Mouse (Mus musculus) stomach, postnatal 0 days (tissue): ENCODE measurements around the gene Lsm12. TPM values are rescaled to one million over a fixed set of nuclear protein-coding genes. Genes with fewer than 3 reads are reported as not detected.

Experiments
- ATAC-seq: fragments of 200-750 bp; cut with Nextera tagmentation; 2 replicates; pipeline ENCODE4 v1.8.0; 2017; ENCODE audit not compliant: low FRiP score, low TSS enrichment
- DNase-seq: peaks from one replicate; pipeline ENCODE4 v3.0.0-alpha.2; 2016; ENCODE audit warnings: low spot score
- H3K27ac ChIP-seq: fragments of 300-500 bp; sonication (generic); replicated peaks from 2 replicates; pipeline ENCODE4 v1.5.1; 2014; ENCODE audit warnings: mild to moderate bottlenecking, control low read depth
- H3K27me3 ChIP-seq: fragments of 300-500 bp; sonication (generic); 2 replicates; pipeline ENCODE4 v1.6.1; 2014; ENCODE audit warnings: low read length; ENCODE audit not compliant: control insufficient read depth, insufficient read depth
- H3K36me3 ChIP-seq: fragments of 300-500 bp; sonication (generic); 2 replicates; pipeline ENCODE4 v1.6.1; 2014; ENCODE audit warnings: low read length, mixed read lengths; ENCODE audit not compliant: control insufficient read depth, insufficient read depth
- H3K4me1 ChIP-seq: fragments of 300-500 bp; sonication (generic); replicated peaks from 2 replicates; pipeline ENCODE4 v1.6.1; 2014; ENCODE audit warnings: antibody characterized with exemption; ENCODE audit not compliant: control insufficient read depth, insufficient read depth
- H3K4me2 ChIP-seq: fragments of 300-500 bp; sonication (generic); replicated peaks from 2 replicates; pipeline ENCODE4 v1.6.1; 2014; ENCODE audit warnings: low read depth, mild to moderate bottlenecking, control low read depth, moderate library complexity
- H3K4me3 ChIP-seq: fragments of 300-500 bp; sonication (generic); 2 replicates; pipeline ENCODE4 v1.5.1; 2014; ENCODE audit warnings: low read depth, low read length, control low read depth
- H3K9ac ChIP-seq: fragments of 300-500 bp; sonication (generic); 2 replicates; pipeline ENCODE4 v1.6.1; 2014; ENCODE audit warnings: mild to moderate bottlenecking, low read length, control low read depth, mixed read lengths
- H3K9me3 ChIP-seq: fragments of 300-500 bp; sonication (generic); 2 replicates; pipeline ENCODE4 v1.6.1; 2016; ENCODE audit warnings: low read length; ENCODE audit not compliant: control insufficient read depth
- CTCF ChIP-seq: IDR thresholded peaks from 2 replicates; pipeline ENCODE4 v1.5.1; 2016; ENCODE audit warnings: antibody characterized with exemption, low read depth, mild to moderate bottlenecking, moderate library complexity
- EP300 ChIP-seq: optimal IDR thresholded peaks from 2 replicates; pipeline ENCODE3; 2016; ENCODE audit warnings: antibody characterized with exemption
- WGBS: fragments of 180-500 bp; shearing (Covaris S2); extraction: QIAGEN DNeasy Blood & Tissue Kit; methylation state at CpG from one replicate; pipeline ENCODE4 v1.1.7; 2014; 5-methylcytosine and 5-hydroxymethylcytosine counted together
- polyA plus RNA-seq: library from polyadenylated mRNA; unstranded; fragments of >200 nt; fragmentation: Nextera tagmentation; extraction: Ambion mirVana; gene quantifications from 2 replicates; pipeline ENCODE4 v1.2.1, GENCODE M21; 2015

Gene Lsm12
- polyA plus RNA-seq, 1 experiment from 2014 or later = 99.4 TPM

GRCm38 (mm10) chr11:102217876-102218430, 32.9 kb upstream of the Lsm12 start:
- no peak for DNase-seq

GRCm38 (mm10) chr11:102217396-102217795, 32.3 kb upstream of the Lsm12 start:
- DNase-seq = peak; percentile 65
- Histone ChIP-seq H3K4me3 (peak overlapping the region; percentile 51), H3K9me3 (no peaks in the 10 kb centered on the region), H3K36me3 (0 out of 2 replicates have a peak, but pooled peaks cover 2% of the 10 kb centered on the region), H3K4me1 (peaks cover 45% of the 10 kb centered on the region), H3K4me2 (peak overlapping the region; percentile 81), H3K27ac (peak overlapping the region; percentile 91), H3K9ac (peak overlapping the region; percentile 69), H3K27me3 (no peaks in the 10 kb centered on the region)
- WGBS = 17% methylated on average over 6 of the region's 6 CpGs
- TF ChIP-seq EP300 (no peak), CTCF (no peak)
- no peak for ATAC-seq

More at GRCm38 (mm10) chr11:102217876-102218430, 32.9 kb upstream of the Lsm12 start:
- Histone ChIP-seq H3K4me1 (peaks cover 45% of the 10 kb centered on the region), H3K9ac (peak overlapping the region; percentile 69), H3K27ac (peak overlapping the region; percentile 91), H3K4me2 (peak overlapping the region; percentile 81), H3K36me3 (0 out of 2 replicates have a peak, but pooled peaks cover 2% of the 10 kb centered on the region), H3K27me3 (no peaks in the 10 kb centered on the region), H3K9me3 (no peaks in the 10 kb centered on the region), H3K4me3 (peak overlapping the region; percentile 51)
- TF ChIP-seq EP300 (no peak), CTCF (no peak)
- WGBS = 31% methylated on average over 7 of the region's 7 CpGs
- no peak for ATAC-seq

DNA sequence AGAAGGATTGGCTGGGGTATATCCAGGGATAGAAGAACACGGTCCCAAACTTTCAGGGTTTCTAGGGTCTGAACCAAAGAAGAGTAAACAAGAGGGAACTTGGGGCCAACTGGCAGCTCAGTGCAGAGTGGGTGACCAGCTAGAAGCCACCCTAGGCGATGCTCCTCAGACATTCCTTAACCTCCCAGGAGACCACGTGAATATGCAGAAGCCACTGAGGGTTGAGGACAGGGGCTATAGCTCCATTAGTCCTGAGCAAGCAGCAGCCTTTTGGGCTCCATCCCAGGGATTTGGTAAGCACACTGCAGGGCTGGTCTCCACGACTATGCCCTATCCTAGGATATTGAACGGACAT, 31.8 kb upstream of the Lsm12 start:
- H3K27ac ChIP-seq = peak overlapping the region; percentile 91
- ATAC-seq (peak; percentile 4), DNase-seq (no peak)
- no peaks in the 10 kb centered on the region for H3K27me3 ChIP-seq
- H3K36me3 ChIP-seq = 0 out of 2 replicates have a peak, but pooled peaks cover 2% of the 10 kb centered on the region
- TF ChIP-seq CTCF (no peak), EP300 (peak; percentile 13)
- H3K9me3 ChIP-seq = no peaks in the 10 kb centered on the region
- H3K4me1 ChIP-seq = peaks cover 43% of the 10 kb centered on the region
- H3K4me3 ChIP-seq = peak overlapping the region; percentile 51
- H3K4me2 ChIP-seq = peak overlapping the region; percentile 81
- 13% methylated on average over 5 of the region's 5 CpGs for WGBS
- H3K9ac ChIP-seq = peak overlapping the region; percentile 69

- Histone ChIP-seq H3K36me3 (no peaks in the 10 kb centered on the region), H3K4me3 (peak overlapping the region; percentile 51; the same call in 1 of the 2 replicates), H3K27ac (peak overlapping the region; percentile 91), H3K4me1 (peaks cover 43% of the 10 kb centered on the region), H3K4me2 (peak overlapping the region; percentile 81), H3K9me3 (no peaks in the 10 kb centered on the region), H3K27me3 (no peaks in the 10 kb centered on the region), H3K9ac (peak overlapping the region; percentile 69)
- 10% methylated on average over 12 of the region's 12 CpGs for WGBS
- TF ChIP-seq CTCF = 0 out of 2 replicates have a peak, but pooled peaks have one; percentile 4
- peak; percentile 22 for TF ChIP-seq EP300
- DNase-seq (peak; percentile 82), ATAC-seq (peak; percentile 86)
Observed at GRCm38 (mm10) chr11:102216056-102216885, 31.2 kb upstream of the Lsm12 start.

- Histone ChIP-seq H3K27me3 (no peaks in the 10 kb centered on the region), H3K36me3 (no peaks in the 10 kb centered on the region), H3K4me3 (no peak overlapping the region), H3K4me1 (peaks cover 46% of the 10 kb centered on the region), H3K4me2 (peak overlapping the region; percentile 48), H3K9ac (peak overlapping the region; percentile 41; the same call in 1 of the 2 replicates), H3K27ac (peak overlapping the region; percentile 91), H3K9me3 (no peaks in the 10 kb centered on the region)
- no peak for ATAC-seq
- TF ChIP-seq EP300 (no peak), CTCF (no peak)
- no peak for DNase-seq
- WGBS = 51% methylated on average over 11 of the region's 11 CpGs
Observed at GRCm38 (mm10) chr11:102215511-102215910, 30.4 kb upstream of the Lsm12 start.
